Mouse (Mus musculus): ENCODE data around the gene Arrdc2. TPM values are rescaled to one million over a fixed set of nuclear protein-coding genes. Genes with fewer than 3 reads are reported as not detected.

The Arrdc2 gene
- 21.5 and 36.9 TPM in 2 replicates for polyA plus RNA-seq (2012; rRNA removed)
- polyA plus RNA-seq (2014; fragmentation: Nextera tagmentation; extraction: Ambion mirVana), result 6.1 and 8.6 TPM in 2 replicates

DNA sequence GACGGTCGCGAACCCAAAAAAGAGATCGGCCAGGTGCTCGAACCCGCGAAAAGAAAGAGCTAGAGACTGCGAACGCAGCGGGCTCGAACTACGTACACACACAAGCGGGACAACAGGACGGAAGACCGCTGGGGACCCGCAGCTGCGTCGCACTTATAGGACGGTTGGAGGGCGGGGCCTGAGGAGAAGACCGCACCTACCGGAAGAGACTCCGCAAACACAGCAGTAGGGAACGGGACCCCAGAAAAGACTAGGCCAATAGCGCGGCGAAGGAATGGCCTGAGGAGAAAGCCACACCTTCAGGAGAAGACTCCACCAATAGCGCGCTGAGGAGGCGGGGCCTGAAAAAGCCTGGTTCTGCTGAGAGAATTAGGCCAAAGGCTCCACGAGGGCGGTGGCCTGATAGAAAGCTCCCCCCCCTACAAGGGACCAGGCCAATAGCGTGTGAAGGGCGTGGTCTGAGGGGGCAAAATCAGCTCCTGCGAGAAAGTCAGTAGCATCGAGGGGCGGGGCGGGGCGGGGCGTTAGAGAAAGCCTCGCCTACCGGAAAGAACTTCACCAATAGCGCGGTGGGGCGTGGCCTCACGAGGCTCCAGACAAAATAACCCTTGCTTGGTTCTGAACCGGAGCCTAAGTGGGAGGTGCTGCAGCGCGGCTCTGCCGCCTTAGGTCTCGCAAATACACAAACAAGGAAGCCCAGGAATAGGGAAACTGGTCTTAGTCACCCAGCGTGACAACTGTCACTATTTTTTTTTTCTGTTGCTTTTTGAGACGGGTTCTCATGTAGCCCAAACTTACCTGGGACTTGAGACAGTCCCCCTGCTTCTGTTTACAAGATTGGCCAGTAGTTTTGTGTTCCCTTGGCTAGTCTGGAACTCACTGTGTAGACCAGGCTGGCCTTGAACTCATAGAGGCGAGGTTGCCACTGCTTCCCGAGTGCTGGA lies at the start of gene Arrdc2:
TSS of gene Arrdc2 (minus strand) at position 313 of the 944 bp plus-strand sequence.
- H3K9ac ChIP-seq (ENCODE audit: low read depth, low read length, severe bottlenecking), result peak within 1 kb of the TSS; percentile 68
- no peaks in the 10 kb centered on the region for H3K27me3 ChIP-seq (ENCODE audit: control insufficient read depth, insufficient read depth, low read length)
- peaks cover 18% of the 10 kb centered on the region; the same call in 1 of the 2 replicates for H3K36me3 ChIP-seq (ENCODE audit: control insufficient read depth, insufficient read depth, low read length)
- peak within 1 kb of the TSS; percentile 85 for H3K4me2 ChIP-seq (replicated peaks; ENCODE audit: low read depth, low read length, severe bottlenecking)
- ATAC-seq (ENCODE audit: low FRiP score, low read depth), result peak; percentile 98
- H3K27ac ChIP-seq (replicated peaks; ENCODE audit: low read depth, low read length), result peak within 1 kb of the TSS; percentile 85
- peak; percentile 90; the same call in 1 of the 2 replicates for TF ChIP-seq POLR2A (IDR thresholded peaks at IDR 0.05; ENCODE audit: borderline replicate concordance, extremely low read depth, insufficient read depth, insufficient read length)
- 0 out of 2 replicates have a peak, but pooled peaks cover 3% of the 10 kb centered on the region for H3K4me1 ChIP-seq (ENCODE audit: control insufficient read depth, insufficient read depth, low read length)
- WGBS, result 3% methylated on average over 45 of the region's 55 CpGs
- peak; percentile 100 for DNase-seq (ENCODE audit: low spot score)
- no peaks in the 10 kb centered on the region for H3K9me3 ChIP-seq (ENCODE audit: control insufficient read depth, low read length)
- H3K4me3 ChIP-seq (replicated peaks; ENCODE audit: low read length), result peak within 1 kb of the TSS; percentile 67

GRCm38 (mm10) chr8:70887669-70888068 lies 48.1 kb upstream of the Arrdc2 start:
- no peak for TF ChIP-seq POLR2A (IDR thresholded peaks at IDR 0.05; ENCODE audit: borderline replicate concordance, extremely low read depth, insufficient read depth, insufficient read length)
- no peak for ATAC-seq (ENCODE audit: low FRiP score, low read depth)
- WGBS, result 3% methylated on average over 12 of the region's 18 CpGs
- DNase-seq (ENCODE audit: low spot score), result no peak
- no peaks in the 10 kb centered on the region for H3K36me3 ChIP-seq (ENCODE audit: control insufficient read depth, insufficient read depth, low read length)
- H3K4me3 ChIP-seq (replicated peaks; ENCODE audit: low read length), result no peak overlapping the region
- no peak overlapping the region for H3K27ac ChIP-seq (replicated peaks; ENCODE audit: low read depth, low read length)
- no peak overlapping the region for H3K9ac ChIP-seq (ENCODE audit: low read depth, low read length, severe bottlenecking)
- H3K4me1 ChIP-seq (ENCODE audit: control insufficient read depth, insufficient read depth, low read length), result peaks cover 3% of the 10 kb centered on the region; the same call in 1 of the 2 replicates
- H3K9me3 ChIP-seq (ENCODE audit: control insufficient read depth, low read length), result no peaks in the 10 kb centered on the region
- H3K4me2 ChIP-seq (replicated peaks; ENCODE audit: low read depth, low read length, severe bottlenecking), result no peak overlapping the region
- peaks cover 22% of the 10 kb centered on the region for H3K27me3 ChIP-seq (ENCODE audit: control insufficient read depth, insufficient read depth, low read length)

GRCm38 (mm10) chr8:70885612-70886011 lies 46.1 kb upstream of the Arrdc2 start:
- H3K27me3 ChIP-seq (ENCODE audit: control insufficient read depth, insufficient read depth, low read length), result 0 out of 2 replicates have a peak, but pooled peaks cover 2% of the 10 kb centered on the region
- H3K4me3 ChIP-seq (replicated peaks; ENCODE audit: low read length), result no peak overlapping the region
- no peak for ATAC-seq (ENCODE audit: low FRiP score, low read depth)
- TF ChIP-seq POLR2A (IDR thresholded peaks at IDR 0.05; ENCODE audit: borderline replicate concordance, extremely low read depth, insufficient read depth, insufficient read length), result no peak
- H3K9me3 ChIP-seq (ENCODE audit: control insufficient read depth, low read length), result no peaks in the 10 kb centered on the region
- no peaks in the 10 kb centered on the region for H3K36me3 ChIP-seq (ENCODE audit: control insufficient read depth, insufficient read depth, low read length)
- no peak overlapping the region for H3K27ac ChIP-seq (replicated peaks; ENCODE audit: low read depth, low read length)
- peaks cover 2% of the 10 kb centered on the region; the same call in 1 of the 2 replicates for H3K4me1 ChIP-seq (ENCODE audit: control insufficient read depth, insufficient read depth, low read length)
- no peak overlapping the region for H3K4me2 ChIP-seq (replicated peaks; ENCODE audit: low read depth, low read length, severe bottlenecking)
- peak; percentile 60 for DNase-seq (ENCODE audit: low spot score)
- 16% methylated on average over 12 of the region's 12 CpGs for WGBS
- no peak overlapping the region for H3K9ac ChIP-seq (ENCODE audit: low read depth, low read length, severe bottlenecking)

DNA sequence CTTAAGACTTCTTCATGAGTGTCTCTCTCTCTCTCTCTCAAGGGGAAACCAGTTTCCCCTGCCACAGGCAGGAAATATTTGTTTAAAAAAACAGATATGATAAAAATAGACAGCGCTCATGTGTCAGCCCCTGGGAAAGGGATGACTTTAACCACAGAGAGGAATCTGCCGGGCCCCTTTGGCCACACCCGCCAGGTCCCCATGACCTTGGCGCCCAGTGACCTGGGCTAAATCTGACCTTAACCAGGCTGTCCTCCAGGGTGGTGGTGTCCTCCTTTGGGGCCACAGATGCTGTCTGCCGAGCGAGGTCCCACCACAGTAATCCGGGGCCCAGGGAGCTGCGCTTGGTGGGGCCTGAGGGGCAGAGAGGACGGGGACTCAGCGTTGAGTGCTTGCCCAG lies 45.2 kb upstream of the Arrdc2 start:
- TF ChIP-seq POLR2A (IDR thresholded peaks at IDR 0.05; ENCODE audit: borderline replicate concordance, extremely low read depth, insufficient read depth, insufficient read length), result no peak

GRCm38 (mm10) chr8:70884186-70884585 lies 44.7 kb upstream of the Arrdc2 start:
- Histone ChIP-seq H3K9ac (ENCODE audit: low read depth, low read length, severe bottlenecking) (no peak overlapping the region), H3K4me1 (ENCODE audit: control insufficient read depth, insufficient read depth, low read length) (peaks cover 13% of the 10 kb centered on the region), H3K4me2 (replicated peaks; ENCODE audit: low read depth, low read length, severe bottlenecking) (no peak overlapping the region), H3K36me3 (ENCODE audit: control insufficient read depth, insufficient read depth, low read length) (no peaks in the 10 kb centered on the region), H3K27ac (replicated peaks; ENCODE audit: low read depth, low read length) (no peak overlapping the region), H3K27me3 (ENCODE audit: control insufficient read depth, insufficient read depth, low read length) (no peaks in the 10 kb centered on the region), H3K4me3 (replicated peaks; ENCODE audit: low read length) (no peak overlapping the region), H3K9me3 (ENCODE audit: control insufficient read depth, low read length) (no peaks in the 10 kb centered on the region)
- ATAC-seq (ENCODE audit: low FRiP score, low read depth) (no peak), DNase-seq (ENCODE audit: low spot score) (no peak)
- 81% methylated on average over 4 of the region's 4 CpGs for WGBS
- TF ChIP-seq POLR2A (IDR thresholded peaks at IDR 0.05; ENCODE audit: borderline replicate concordance, extremely low read depth, insufficient read depth, insufficient read length), result no peak

More for the DNA sequence above, 45.2 kb upstream of the Arrdc2 start:
- H3K9me3 ChIP-seq (ENCODE audit: control insufficient read depth, low read length), result no peaks in the 10 kb centered on the region
- DNase-seq (ENCODE audit: low spot score), result no peak
- peaks cover 11% of the 10 kb centered on the region for H3K4me1 ChIP-seq (ENCODE audit: control insufficient read depth, insufficient read depth, low read length)
- H3K36me3 ChIP-seq (ENCODE audit: control insufficient read depth, insufficient read depth, low read length), result no peaks in the 10 kb centered on the region
- H3K9ac ChIP-seq (ENCODE audit: low read depth, low read length, severe bottlenecking), result no peak overlapping the region
- WGBS, result 84% methylated on average over 10 of the region's 10 CpGs
- H3K4me3 ChIP-seq (replicated peaks; ENCODE audit: low read length), result no peak overlapping the region
- no peak for ATAC-seq (ENCODE audit: low FRiP score, low read depth)
- no peak overlapping the region for H3K27ac ChIP-seq (replicated peaks; ENCODE audit: low read depth, low read length)
- no peak overlapping the region for H3K4me2 ChIP-seq (replicated peaks; ENCODE audit: low read depth, low read length, severe bottlenecking)
- H3K27me3 ChIP-seq (ENCODE audit: control insufficient read depth, insufficient read depth, low read length), result no peaks in the 10 kb centered on the region

Data from limb, embryonic 14.5 days (tissue).